Mouse (Mus musculus) neural tube, embryonic 15.5 days (tissue): ENCODE measurements around the gene Ddit4. TPM values are rescaled to one million over a fixed set of nuclear protein-coding genes. Genes with fewer than 3 reads are reported as not detected.

Experiments
- ATAC-seq: fragments of 200-750 bp; cut with Nextera tagmentation; 2 replicates; pipeline ENCODE4 v1.8.0; 2017; ENCODE audit warnings: mild to moderate bottlenecking, moderate TSS enrichment, moderate library complexity; ENCODE audit not compliant: low FRiP score
- H3K27ac ChIP-seq: fragments of 300-500 bp; sonication (generic); replicated peaks from 2 replicates; pipeline ENCODE4 v1.5.1; 2015; ENCODE audit warnings: mild to moderate bottlenecking, inconsistent platforms
- H3K27me3 ChIP-seq: fragments of 300-500 bp; sonication (generic); replicated peaks from 2 replicates; pipeline ENCODE4 v1.6.1; 2015; ENCODE audit warnings: inconsistent platforms
- H3K36me3 ChIP-seq: fragments of 300-500 bp; sonication (generic); 2 replicates; pipeline ENCODE4 v1.6.1; 2015; ENCODE audit warnings: inconsistent platforms
- H3K4me1 ChIP-seq: fragments of 300-500 bp; sonication (generic); 2 replicates; pipeline ENCODE4 v1.6.1; 2015; ENCODE audit warnings: inconsistent platforms
- H3K4me2 ChIP-seq: fragments of 300-500 bp; sonication (generic); 2 replicates; pipeline ENCODE4 v1.6.1; 2015; ENCODE audit warnings: inconsistent platforms, mild to moderate bottlenecking, moderate library complexity
- H3K4me3 ChIP-seq: fragments of 300-500 bp; sonication (generic); replicated peaks from 2 replicates; pipeline ENCODE4 v1.5.1; 2015; ENCODE audit warnings: mild to moderate bottlenecking, inconsistent platforms
- H3K9ac ChIP-seq: fragments of 300-500 bp; sonication (generic); replicated peaks from 2 replicates; pipeline ENCODE4 v1.6.1; 2015; ENCODE audit warnings: mild to moderate bottlenecking, inconsistent platforms
- H3K9me3 ChIP-seq: fragments of 300-500 bp; sonication (generic); replicated peaks from 2 replicates; pipeline ENCODE4 v1.6.1; 2016; ENCODE audit warnings: inconsistent platforms
- WGBS: fragments of 180-500 bp; shearing (Covaris S2); methylation state at CpG from one replicate; pipeline ENCODE4 v1.1.7; 2015; ENCODE audit warnings: mixed read lengths; 5-methylcytosine and 5-hydroxymethylcytosine counted together
- polyA plus RNA-seq: library from polyadenylated mRNA; unstranded; fragments of >200 nt; fragmentation: Nextera tagmentation; extraction: Ambion mirVana; gene quantifications from 2 replicates; pipeline ENCODE4 v1.2.1, GENCODE M21; 2015

Gene Ddit4
- polyA plus RNA-seq, 1 experiment from 2014 or later = 80.8 TPM

GRCm38 (mm10) chr10:59970450-59971062 lies 18.9 kb upstream of the Ddit4 start:
- Histone ChIP-seq H3K4me2 (peak overlapping the region; percentile 74), H3K27ac (peak overlapping the region; percentile 96), H3K27me3 (no peaks in the 10 kb centered on the region), H3K36me3 (no peaks in the 10 kb centered on the region), H3K9ac (peak overlapping the region; percentile 89), H3K9me3 (no peaks in the 10 kb centered on the region), H3K4me3 (peak overlapping the region; percentile 54), H3K4me1 (peaks cover 34% of the 10 kb centered on the region)
- WGBS = 28% methylated on average over 6 of the region's 6 CpGs
- ATAC-seq = peak; percentile 1; the same call in 1 of the 2 replicates

DNA sequence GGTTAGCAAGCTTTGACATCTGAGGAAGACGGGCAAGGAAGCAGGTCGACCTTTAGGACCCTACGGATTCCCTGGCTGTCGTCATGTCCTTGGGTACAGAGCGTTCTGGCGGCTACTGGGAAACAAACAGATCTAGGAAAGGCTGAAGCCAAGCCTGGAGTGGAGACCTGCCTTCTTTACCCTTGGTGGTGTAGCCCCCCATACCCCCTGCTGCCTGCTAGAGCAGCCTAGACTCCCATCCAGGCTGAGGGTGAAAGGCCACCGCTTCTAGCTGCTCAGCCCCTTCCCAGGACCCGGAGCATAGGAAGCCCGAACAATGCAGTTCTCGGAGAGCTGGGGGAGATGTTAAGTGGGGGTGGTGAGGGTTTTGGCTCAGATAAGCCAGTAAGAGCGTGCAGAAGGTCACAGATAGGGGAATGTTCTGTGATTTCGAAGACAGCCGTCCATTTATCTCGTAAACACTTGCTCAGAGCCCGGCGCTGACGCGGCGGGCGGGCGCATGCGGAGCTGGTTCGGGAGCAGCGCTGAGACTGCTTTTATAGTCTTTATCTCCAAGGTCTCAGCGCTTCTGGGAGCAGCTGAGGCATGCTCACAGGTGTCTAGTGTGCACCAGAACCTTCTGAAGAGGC lies 18.3 kb upstream of the Ddit4 start:
- H3K4me1 ChIP-seq = peaks cover 39% of the 10 kb centered on the region

GRCm38 (mm10) chr10:59967309-59967942 lies 15.8 kb upstream of the Ddit4 start:
- Histone ChIP-seq H3K4me2 (no peak overlapping the region), H3K27me3 (no peaks in the 10 kb centered on the region), H3K9me3 (no peaks in the 10 kb centered on the region), H3K36me3 (no peaks in the 10 kb centered on the region), H3K4me1 (peaks cover 32% of the 10 kb centered on the region), H3K9ac (no peak overlapping the region), H3K4me3 (no peak overlapping the region), H3K27ac (no peak overlapping the region)
- ATAC-seq = no peak
- 80% methylated on average over 6 of the region's 6 CpGs for WGBS

More for the DNA sequence above, 18.3 kb upstream of the Ddit4 start:
- no peaks in the 10 kb centered on the region for H3K9me3 ChIP-seq
- under 1% methylated on average over 25 of the region's 25 CpGs for WGBS
- H3K27me3 ChIP-seq = no peaks in the 10 kb centered on the region
- peak overlapping the region; percentile 74 for H3K4me2 ChIP-seq
- H3K4me3 ChIP-seq = peak overlapping the region; percentile 54
- ATAC-seq = peak; percentile 74
- H3K36me3 ChIP-seq = no peaks in the 10 kb centered on the region
- H3K9ac ChIP-seq = peak overlapping the region; percentile 89
- H3K27ac ChIP-seq = peak overlapping the region; percentile 96

DNA sequence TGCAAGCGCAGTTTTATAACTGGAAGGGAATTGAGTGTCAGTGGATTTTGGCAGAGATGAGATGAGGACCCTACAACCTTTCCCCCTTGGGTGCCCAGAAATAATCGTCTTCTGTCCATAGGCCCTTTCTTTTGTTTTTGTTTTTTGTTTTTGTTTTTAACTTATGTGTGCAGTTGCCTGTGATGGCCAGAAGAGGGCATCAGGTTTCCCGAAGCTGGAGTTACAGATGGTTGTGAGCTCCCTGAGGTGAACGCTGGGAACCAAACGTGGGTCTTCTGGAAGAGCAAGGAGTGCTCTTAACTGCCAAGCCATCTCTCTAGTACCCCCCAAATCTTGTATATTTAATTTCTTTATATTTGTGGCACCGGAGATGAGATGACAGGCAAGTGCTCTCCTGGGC lies 15.1 kb upstream of the Ddit4 start:
- Histone ChIP-seq H3K4me1 (peaks cover 32% of the 10 kb centered on the region), H3K4me2 (no peak overlapping the region), H3K27ac (no peak overlapping the region), H3K27me3 (no peaks in the 10 kb centered on the region), H3K9ac (no peak overlapping the region), H3K4me3 (no peak overlapping the region), H3K36me3 (no peaks in the 10 kb centered on the region), H3K9me3 (no peaks in the 10 kb centered on the region)
- WGBS = 93% methylated on average over 6 of the region's 6 CpGs
- no peak for ATAC-seq

DNA sequence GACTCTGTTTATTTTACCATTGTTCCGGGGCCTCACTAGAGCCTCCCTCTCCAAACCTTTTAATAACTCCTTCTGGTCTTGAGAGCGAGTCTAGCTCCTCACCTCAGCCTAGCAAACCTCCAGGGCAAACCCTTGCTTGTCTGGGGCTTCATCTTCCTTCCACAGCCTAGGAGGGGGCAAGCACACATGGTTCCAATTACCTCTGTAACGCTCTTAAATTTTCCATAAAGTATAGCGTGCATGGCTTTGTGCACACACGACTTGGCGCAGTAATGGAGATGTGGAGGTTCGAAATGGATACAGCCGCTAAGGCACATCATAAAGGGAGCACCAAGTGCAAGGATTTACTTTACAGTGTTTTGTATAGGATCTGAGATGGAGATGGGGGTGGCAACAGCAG lies 14.2 kb upstream of the Ddit4 start:
- no peaks in the 10 kb centered on the region for H3K36me3 ChIP-seq
- no peaks in the 10 kb centered on the region for H3K27me3 ChIP-seq
- ATAC-seq = no peak
- H3K27ac ChIP-seq = peak overlapping the region; percentile 68
- no peaks in the 10 kb centered on the region for H3K9me3 ChIP-seq
- WGBS = 56% methylated on average over 8 of the region's 8 CpGs
- no peak overlapping the region for H3K4me2 ChIP-seq
- no peak overlapping the region for H3K4me3 ChIP-seq
- no peak overlapping the region for H3K9ac ChIP-seq
- H3K4me1 ChIP-seq = peaks cover 28% of the 10 kb centered on the region

DNA sequence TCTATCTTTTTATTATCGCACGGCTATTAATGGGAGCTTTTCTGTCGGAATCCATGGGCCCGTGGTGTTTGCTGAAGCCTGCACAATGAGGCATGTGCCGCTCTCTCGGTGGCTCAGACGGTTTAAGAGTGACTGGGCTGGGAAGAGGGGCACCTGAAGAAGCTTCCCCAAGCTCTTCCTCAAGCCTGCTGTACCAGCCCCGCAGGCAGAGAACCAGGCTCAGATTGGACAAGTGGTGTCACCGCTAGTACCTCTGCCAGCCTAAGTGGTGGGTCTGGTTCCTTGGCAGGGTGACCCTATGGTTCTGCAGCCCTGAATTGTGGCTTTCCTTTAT lies 13.7 kb upstream of the Ddit4 start:
- Histone ChIP-seq H3K9me3 (no peaks in the 10 kb centered on the region), H3K36me3 (no peaks in the 10 kb centered on the region), H3K4me3 (no peak overlapping the region), H3K4me2 (peak overlapping the region; percentile 50), H3K27me3 (no peaks in the 10 kb centered on the region), H3K27ac (peak overlapping the region; percentile 68), H3K4me1 (peaks cover 23% of the 10 kb centered on the region), H3K9ac (no peak overlapping the region)
- no peak for ATAC-seq
- WGBS = 30% methylated on average over 9 of the region's 9 CpGs

GRCm38 (mm10) chr10:59964504-59965361 lies 13.1 kb upstream of the Ddit4 start:
- H3K9ac ChIP-seq = no peak overlapping the region
- H3K4me1 ChIP-seq = peaks cover 21% of the 10 kb centered on the region
- no peaks in the 10 kb centered on the region for H3K27me3 ChIP-seq
- 0 out of 2 replicates have a peak overlapping the region, but pooled peaks have one; percentile 3 for H3K4me3 ChIP-seq
- H3K36me3 ChIP-seq = no peaks in the 10 kb centered on the region
- no peaks in the 10 kb centered on the region for H3K9me3 ChIP-seq
- 4% methylated on average over 22 of the region's 23 CpGs for WGBS
- peak overlapping the region; percentile 68 for H3K27ac ChIP-seq
- H3K4me2 ChIP-seq = peak overlapping the region; percentile 50
- peak; percentile 55; the same call in 1 of the 2 replicates for ATAC-seq

- Histone ChIP-seq H3K27me3 (no peaks in the 10 kb centered on the region), H3K4me3 (no peak overlapping the region), H3K36me3 (no peaks in the 10 kb centered on the region), H3K9ac (no peak overlapping the region), H3K4me1 (peaks cover 27% of the 10 kb centered on the region), H3K27ac (no peak overlapping the region), H3K9me3 (no peaks in the 10 kb centered on the region), H3K4me2 (no peak overlapping the region)
- 71% methylated on average over 2 of the region's 2 CpGs for WGBS
- ATAC-seq = no peak
Measured at GRCm38 (mm10) chr10:59963609-59964008, 12.0 kb upstream of the Ddit4 start.

- Histone ChIP-seq H3K27ac (no peak overlapping the region), H3K9ac (no peak overlapping the region), H3K4me2 (no peak overlapping the region), H3K4me3 (no peak overlapping the region), H3K36me3 (no peaks in the 10 kb centered on the region), H3K27me3 (no peaks in the 10 kb centered on the region), H3K4me1 (peaks cover 35% of the 10 kb centered on the region), H3K9me3 (no peaks in the 10 kb centered on the region)
- no peak for ATAC-seq
- 74% methylated on average over 12 of the region's 12 CpGs for WGBS
Measured at GRCm38 (mm10) chr10:59959517-59959916, 7.9 kb upstream of the Ddit4 start.

GRCm38 (mm10) chr10:59958458-59958857 lies 6.8 kb upstream of the Ddit4 start:
- H3K27ac ChIP-seq = peak overlapping the region; percentile 77
- WGBS = 17% methylated on average over 5 of the region's 5 CpGs
- no peaks in the 10 kb centered on the region for H3K27me3 ChIP-seq
- H3K4me3 ChIP-seq = no peak overlapping the region
- peak; percentile 10; the same call in 1 of the 2 replicates for ATAC-seq
- peak overlapping the region; percentile 24; the same call in 1 of the 2 replicates for H3K9ac ChIP-seq
- peak overlapping the region; percentile 51 for H3K4me2 ChIP-seq
- peaks cover 33% of the 10 kb centered on the region for H3K4me1 ChIP-seq
- H3K9me3 ChIP-seq = no peaks in the 10 kb centered on the region
- no peaks in the 10 kb centered on the region for H3K36me3 ChIP-seq
